Mouse (Mus musculus) midbrain, embryonic 15.5 days (tissue): ENCODE results near the gene Ppp2r5c. TPM values are rescaled to one million over a fixed set of nuclear protein-coding genes. Genes with fewer than 3 reads are reported as not detected.

ENCODE experiments used
- ATAC-seq: fragments of 200-750 bp; cut with Nextera tagmentation; replicated peaks from 2 replicates; pipeline ENCODE4 v1.8.0; 2017; ENCODE audit warnings: moderate TSS enrichment
- H3K27ac ChIP-seq: fragments of 300-500 bp; sonication (generic); 2 replicates; pipeline ENCODE4 v1.5.1; 2015; ENCODE audit warnings: mild to moderate bottlenecking, inconsistent platforms
- H3K27me3 ChIP-seq: fragments of 300-500 bp; sonication (generic); replicated peaks from 2 replicates; pipeline ENCODE4 v1.6.1; 2015; ENCODE audit warnings: inconsistent platforms
- H3K36me3 ChIP-seq: fragments of 300-500 bp; sonication (generic); replicated peaks from 2 replicates; pipeline ENCODE4 v1.6.1; 2015; ENCODE audit warnings: inconsistent platforms
- H3K4me1 ChIP-seq: fragments of 300-500 bp; sonication (generic); 2 replicates; pipeline ENCODE4 v1.6.1; 2015; ENCODE audit warnings: inconsistent platforms
- H3K4me2 ChIP-seq: fragments of 300-500 bp; sonication (generic); 2 replicates; pipeline ENCODE4 v1.6.1; 2015; ENCODE audit warnings: inconsistent platforms, mild to moderate bottlenecking, moderate library complexity
- H3K4me3 ChIP-seq: fragments of 300-500 bp; sonication (generic); 2 replicates; pipeline ENCODE4 v1.5.1; 2015; ENCODE audit warnings: mild to moderate bottlenecking, inconsistent platforms
- H3K9ac ChIP-seq: fragments of 300-500 bp; sonication (generic); 2 replicates; pipeline ENCODE4 v1.6.1; 2015; ENCODE audit warnings: mild to moderate bottlenecking, inconsistent platforms
- H3K9me3 ChIP-seq: fragments of 300-500 bp; sonication (generic); 2 replicates; pipeline ENCODE4 v1.6.1; 2016; ENCODE audit warnings: inconsistent platforms
- WGBS: fragments of 180-500 bp; shearing (Covaris S2); methylation state at CpG from one replicate; pipeline ENCODE4 v1.1.7; 2015; ENCODE audit warnings: mixed read lengths; 5-methylcytosine and 5-hydroxymethylcytosine counted together
- polyA plus RNA-seq: library from polyadenylated mRNA; unstranded; fragments of >200 nt; fragmentation: Nextera tagmentation; extraction: Ambion mirVana; gene quantifications from 2 replicates; pipeline ENCODE4 v1.2.1, GENCODE M21; 2015

The Ppp2r5c gene
- polyA plus RNA-seq, 1 experiment from 2014 or later, result 149 TPM

DNA sequence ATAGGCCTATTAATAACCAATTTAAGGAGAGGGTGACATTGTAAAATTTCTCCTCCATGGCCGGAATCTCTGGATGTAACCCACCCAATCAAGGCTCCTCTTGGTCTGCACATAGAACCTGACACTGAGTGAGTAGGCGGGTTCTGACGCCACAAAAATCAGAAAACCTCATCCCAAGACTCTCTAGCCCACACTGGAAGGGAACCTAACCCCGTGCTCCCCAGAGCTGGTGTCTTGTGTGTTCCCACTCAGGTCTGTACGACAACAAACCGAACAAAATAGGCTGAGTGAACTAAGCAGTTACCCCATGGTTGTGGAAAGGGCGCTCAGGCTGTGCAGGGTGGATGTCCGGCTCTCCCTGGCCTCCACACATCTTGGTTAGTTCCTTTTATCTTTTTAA, 48.3 kb downstream of the Ppp2r5c start:
- WGBS, result 95% methylated on average over 8 of the region's 8 CpGs
- no peaks in the 10 kb centered on the region for H3K27me3 ChIP-seq
- H3K4me3 ChIP-seq, result no peak overlapping the region
- no peak overlapping the region for H3K27ac ChIP-seq
- no peak overlapping the region for H3K4me2 ChIP-seq
- no peak overlapping the region for H3K9ac ChIP-seq
- no peaks in the 10 kb centered on the region for H3K9me3 ChIP-seq
- no peaks in the 10 kb centered on the region for H3K36me3 ChIP-seq
- ATAC-seq, result no peak
- H3K4me1 ChIP-seq, result peaks cover 12% of the 10 kb centered on the region

DNA sequence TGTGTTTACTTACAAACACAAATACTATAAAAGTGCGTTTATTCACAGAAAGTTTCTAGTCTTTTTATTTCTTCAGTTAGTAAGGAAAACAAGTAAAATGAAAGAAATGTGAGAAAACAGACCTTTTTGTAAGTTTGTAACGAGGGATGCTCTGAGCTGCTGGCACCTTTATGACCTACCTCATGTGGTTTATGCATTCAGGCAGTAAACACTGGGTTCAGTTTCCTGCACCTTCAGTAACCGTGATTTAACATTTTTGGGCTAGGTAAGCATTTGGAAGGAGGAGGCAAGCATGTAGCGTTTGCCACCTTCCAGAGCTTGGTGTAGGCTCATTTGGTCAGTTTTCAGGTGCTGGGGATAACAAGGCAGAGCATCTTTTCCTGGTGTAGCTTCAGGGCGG, 49.1 kb downstream of the Ppp2r5c start:
- 93% methylated on average over 5 of the region's 5 CpGs for WGBS
- H3K9me3 ChIP-seq, result no peaks in the 10 kb centered on the region

DNA sequence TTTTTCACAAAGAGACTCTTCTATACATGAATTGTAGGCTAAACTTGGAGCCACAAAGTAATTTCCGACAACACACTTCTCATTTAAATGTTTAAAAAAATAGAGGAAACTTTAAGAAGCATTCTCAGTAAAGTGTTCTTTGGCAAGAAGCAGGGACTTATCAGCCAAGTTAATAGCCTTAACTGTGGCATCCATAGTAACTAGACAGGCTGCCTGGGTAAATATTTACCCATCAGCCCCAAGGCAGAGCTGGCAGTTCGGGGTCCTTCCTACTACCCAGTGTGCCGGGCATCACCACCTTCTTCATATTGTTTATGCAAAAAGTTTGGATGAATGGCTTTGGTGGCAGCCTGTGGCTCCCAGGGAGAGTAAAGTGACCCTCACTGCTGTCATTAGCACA, 50.1 kb downstream of the Ppp2r5c start:
- Histone ChIP-seq H3K27me3 (no peaks in the 10 kb centered on the region), H3K4me2 (no peak overlapping the region), H3K36me3 (no peaks in the 10 kb centered on the region), H3K4me1 (peaks cover 12% of the 10 kb centered on the region), H3K9me3 (no peaks in the 10 kb centered on the region), H3K27ac (no peak overlapping the region), H3K9ac (no peak overlapping the region), H3K4me3 (no peak overlapping the region)
- no peak for ATAC-seq
- WGBS, result 74% methylated on average over 3 of the region's 3 CpGs

More for the DNA sequence above, 49.1 kb downstream of the Ppp2r5c start:
- Histone ChIP-seq H3K4me1 (peaks cover 12% of the 10 kb centered on the region), H3K27me3 (no peaks in the 10 kb centered on the region), H3K4me3 (no peak overlapping the region), H3K4me2 (no peak overlapping the region), H3K27ac (no peak overlapping the region), H3K9ac (no peak overlapping the region), H3K36me3 (no peaks in the 10 kb centered on the region)
- ATAC-seq, result no peak

DNA sequence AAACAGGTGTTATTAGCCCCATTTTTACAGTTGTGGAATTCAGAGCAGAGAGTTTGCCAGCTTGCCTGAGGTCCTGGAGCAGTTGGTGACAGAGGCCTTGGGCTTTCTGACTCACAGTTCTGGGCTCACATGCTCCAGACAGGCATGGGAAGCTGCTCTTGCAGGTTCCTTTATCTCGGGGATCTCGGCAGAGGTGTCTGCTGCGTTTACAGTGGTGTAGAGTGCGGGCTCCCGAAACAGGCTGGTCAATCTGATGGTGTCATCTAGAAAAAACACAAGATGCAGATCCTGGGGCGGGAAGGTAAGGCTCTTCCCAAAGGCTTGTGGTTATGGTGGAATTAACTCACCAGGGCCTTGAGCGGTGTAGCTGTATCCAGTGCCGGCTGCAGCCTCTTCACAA, 50.6 kb downstream of the Ppp2r5c start:
- ATAC-seq, result no peak
- WGBS, result 89% methylated on average over 8 of the region's 8 CpGs
- Histone ChIP-seq H3K4me1 (peaks cover 12% of the 10 kb centered on the region), H3K27ac (no peak overlapping the region), H3K9ac (no peak overlapping the region), H3K36me3 (no peaks in the 10 kb centered on the region), H3K27me3 (no peaks in the 10 kb centered on the region), H3K9me3 (no peaks in the 10 kb centered on the region), H3K4me2 (no peak overlapping the region), H3K4me3 (no peak overlapping the region)

- Histone ChIP-seq H3K9ac (no peak overlapping the region), H3K36me3 (no peaks in the 10 kb centered on the region), H3K27me3 (no peaks in the 10 kb centered on the region), H3K4me2 (no peak overlapping the region), H3K4me1 (peaks cover 12% of the 10 kb centered on the region), H3K9me3 (no peaks in the 10 kb centered on the region), H3K4me3 (no peak overlapping the region), H3K27ac (no peak overlapping the region)
- 84% methylated on average over 22 of the region's 22 CpGs for WGBS
- ATAC-seq, result no peak
These were observed 51.6 kb downstream of the Ppp2r5c start for GRCm38 (mm10) chr12:110498283-110499224.

- Histone ChIP-seq H3K4me2 (no peak overlapping the region), H3K36me3 (no peaks in the 10 kb centered on the region), H3K27me3 (no peaks in the 10 kb centered on the region), H3K9me3 (no peaks in the 10 kb centered on the region), H3K9ac (no peak overlapping the region), H3K4me3 (no peak overlapping the region), H3K27ac (0 out of 2 replicates have a peak overlapping the region, but pooled peaks have one; percentile 1), H3K4me1 (peaks cover 12% of the 10 kb centered on the region)
- WGBS, result 71% methylated on average over 14 of the region's 14 CpGs
- no peak for ATAC-seq
These were observed 52.5 kb downstream of the Ppp2r5c start for GRCm38 (mm10) chr12:110499225-110499992.

GRCm38 (mm10) chr12:110500095-110500494, 53.2 kb downstream of the Ppp2r5c start:
- peaks cover 16% of the 10 kb centered on the region for H3K4me1 ChIP-seq
- ATAC-seq, result no peak
- H3K4me2 ChIP-seq, result no peak overlapping the region
- no peak overlapping the region for H3K27ac ChIP-seq
- H3K9ac ChIP-seq, result no peak overlapping the region
- H3K36me3 ChIP-seq, result no peaks in the 10 kb centered on the region
- WGBS, result 98% methylated on average over 8 of the region's 8 CpGs
- H3K9me3 ChIP-seq, result no peaks in the 10 kb centered on the region
- H3K27me3 ChIP-seq, result no peaks in the 10 kb centered on the region
- no peak overlapping the region for H3K4me3 ChIP-seq

DNA sequence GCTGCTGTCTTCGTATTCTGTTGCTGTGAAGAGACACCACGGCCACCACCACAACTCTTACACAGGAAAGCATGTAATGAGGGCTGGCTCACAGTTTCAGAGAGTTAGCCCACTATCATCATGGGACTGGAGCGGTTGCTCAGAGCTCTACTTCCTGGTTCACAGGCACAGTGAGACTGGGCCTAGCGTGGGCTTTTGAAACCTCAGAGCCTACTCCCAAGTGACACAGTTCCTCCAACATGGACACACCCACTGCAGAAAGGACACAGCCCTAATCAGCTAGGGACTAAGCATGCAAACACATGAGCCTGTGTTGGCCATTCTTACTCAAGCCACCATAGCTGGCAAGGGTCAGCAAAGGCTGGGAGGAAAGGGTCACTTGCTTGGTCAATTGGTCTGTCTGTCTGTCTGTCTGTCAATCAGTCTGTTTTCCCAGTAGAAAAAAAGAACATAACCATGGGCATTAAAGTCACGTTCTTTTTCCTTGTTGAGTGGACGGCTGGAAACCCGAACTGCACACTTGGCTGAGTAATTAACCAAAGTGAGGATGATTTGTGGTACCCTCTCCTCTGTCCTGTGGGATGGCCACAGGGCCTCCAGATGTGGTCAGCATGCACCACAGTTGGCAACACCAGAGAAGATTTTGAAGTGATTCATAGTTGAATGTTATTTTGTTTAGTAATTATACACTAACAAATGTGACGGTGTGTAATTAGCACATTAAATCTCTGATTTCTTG, 56.7 kb downstream of the Ppp2r5c start:
- Histone ChIP-seq H3K27ac (no peak overlapping the region), H3K4me1 (peaks cover 24% of the 10 kb centered on the region), H3K4me3 (no peak overlapping the region), H3K9ac (no peak overlapping the region), H3K4me2 (no peak overlapping the region), H3K9me3 (no peaks in the 10 kb centered on the region), H3K27me3 (no peaks in the 10 kb centered on the region), H3K36me3 (no peaks in the 10 kb centered on the region)
- 91% methylated on average over 8 of the region's 8 CpGs for WGBS
- no peak for ATAC-seq

DNA sequence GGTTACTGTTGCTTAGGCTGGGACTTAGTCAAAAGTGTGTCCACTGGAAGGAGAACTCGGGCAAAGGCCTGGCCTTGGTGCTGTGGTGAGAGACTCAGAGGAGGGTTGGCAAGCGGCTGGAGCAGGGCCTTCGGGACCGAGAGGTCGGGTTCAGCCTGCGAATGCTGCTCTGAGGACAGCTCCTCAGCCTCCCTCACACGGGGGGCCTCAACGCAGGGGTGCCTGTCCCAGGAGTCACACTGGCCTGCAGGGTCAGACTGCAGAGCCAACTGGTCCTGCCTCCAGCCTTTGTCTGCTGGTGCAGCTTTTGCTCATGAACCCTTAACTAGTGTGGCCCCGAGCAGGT, 57.2 kb downstream of the Ppp2r5c start:
- Histone ChIP-seq H3K36me3 (no peaks in the 10 kb centered on the region), H3K4me1 (peaks cover 24% of the 10 kb centered on the region), H3K9me3 (no peaks in the 10 kb centered on the region), H3K4me2 (no peak overlapping the region), H3K9ac (no peak overlapping the region), H3K27me3 (no peaks in the 10 kb centered on the region), H3K27ac (no peak overlapping the region), H3K4me3 (no peak overlapping the region)
- 89% methylated on average over 9 of the region's 9 CpGs for WGBS
- ATAC-seq, result no peak

- Histone ChIP-seq H3K4me1 (peaks cover 22% of the 10 kb centered on the region), H3K4me3 (no peak overlapping the region), H3K4me2 (no peak overlapping the region), H3K36me3 (no peaks in the 10 kb centered on the region), H3K27me3 (no peaks in the 10 kb centered on the region), H3K9me3 (no peaks in the 10 kb centered on the region), H3K27ac (no peak overlapping the region), H3K9ac (no peak overlapping the region)
- ATAC-seq, result no peak
- WGBS, result 42% methylated on average over 3 of the region's 3 CpGs
These were observed 57.9 kb downstream of the Ppp2r5c start for GRCm38 (mm10) chr12:110504793-110505192.

DNA sequence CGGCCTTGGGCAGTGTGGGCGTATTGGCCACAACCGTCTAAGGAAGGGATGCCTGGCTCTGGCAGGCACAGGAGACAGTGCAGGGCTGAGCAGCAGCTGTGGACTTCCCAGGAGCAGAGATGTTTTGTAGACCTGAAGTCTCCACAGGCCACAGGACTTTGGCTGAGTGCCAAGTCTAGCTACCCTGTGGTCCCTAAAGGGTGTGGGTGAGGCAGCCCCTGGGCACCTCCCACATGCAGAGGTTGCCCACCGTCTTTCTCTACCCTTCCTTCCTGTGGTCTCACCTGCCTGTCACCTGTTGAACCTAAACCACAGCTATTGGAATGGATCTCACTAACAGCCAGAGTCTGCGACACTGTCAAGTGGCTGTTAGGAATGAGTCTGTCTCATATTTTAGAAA, 59.1 kb downstream of the Ppp2r5c start:
- WGBS, result 84% methylated on average over 5 of the region's 5 CpGs
- Histone ChIP-seq H3K27me3 (no peaks in the 10 kb centered on the region), H3K9me3 (no peaks in the 10 kb centered on the region), H3K4me2 (no peak overlapping the region), H3K9ac (no peak overlapping the region), H3K36me3 (no peaks in the 10 kb centered on the region), H3K4me3 (no peak overlapping the region), H3K4me1 (peaks cover 22% of the 10 kb centered on the region), H3K27ac (no peak overlapping the region)
- ATAC-seq, result no peak

- Histone ChIP-seq H3K4me3 (no peak overlapping the region), H3K27me3 (no peaks in the 10 kb centered on the region), H3K27ac (no peak overlapping the region), H3K36me3 (no peaks in the 10 kb centered on the region), H3K4me2 (no peak overlapping the region), H3K9ac (no peak overlapping the region), H3K4me1 (peaks cover 25% of the 10 kb centered on the region), H3K9me3 (no peaks in the 10 kb centered on the region)
- WGBS, result 30% methylated on average over 9 of the region's 9 CpGs
- no peak for ATAC-seq
These were observed 60.9 kb downstream of the Ppp2r5c start for GRCm38 (mm10) chr12:110507714-110508297.
